Mouse (Mus musculus) layer of hippocampus, postnatal 25 days (tissue): ENCODE measurements at regions not wholly inside any gene's neighbourhood (a gene's known extent, or its start where the extent isn't known, plus 50 kb on each side); places are given as distances from the start of the nearest gene placed in this dataset.
"Not testable (repeated sequence)": the region's sequence is repeated elsewhere in the genome, so short reads cannot be mapped to it uniquely, and the experiment has no call there.

Source experiments
- DNase-seq, 2 experiments: peaks; one replicate each; pipeline ENCODE4 v3.0.0; 2022; ENCODE audit warnings: mixed read lengths in 2 of 2, low spot score in 1 of 2; ENCODE audit errors: extremely low spot score in 1 of 2

- not testable (repeated sequence) for DNase-seq
Measured at GRCm38 (mm10) chr8:93443631-93444030, 64.1 kb upstream of the Ces1h start.

DNA sequence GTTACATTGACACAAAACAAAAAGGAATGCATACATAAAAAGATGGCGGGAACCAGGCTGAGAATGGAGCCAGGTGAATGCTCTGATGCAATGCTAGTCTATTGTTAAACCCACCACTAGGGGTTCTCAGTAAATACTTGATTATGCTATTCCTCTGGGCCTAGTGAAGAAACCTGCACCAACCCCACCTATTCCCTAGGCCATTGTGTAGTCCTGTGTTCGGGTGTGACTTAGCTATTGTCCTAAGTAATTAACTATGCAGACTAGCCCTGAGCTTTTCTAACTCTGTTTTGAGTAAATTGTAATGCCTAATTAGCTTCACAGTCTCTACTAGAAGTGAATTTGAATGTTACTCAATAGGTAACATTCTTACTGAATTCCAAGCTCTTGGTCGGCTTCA lies 62.4 kb upstream of the Ces1h start:
- no peak for DNase-seq

- DNase-seq: not testable (repeated sequence)
Measured at GRCm38 (mm10) chr8:93436586-93436985, 57.1 kb upstream of the Ces1h start.

GRCm38 (mm10) chr8:93430637-93431036 lies 51.1 kb upstream of the Ces1h start:
- peak; percentile 57 to 87 for DNase-seq
